Mouse (Mus musculus) thymus, adult 2 months (tissue): ENCODE results near the gene Casz1.

Source experiments
- CTCF ChIP-seq: fragments of 200-500 bp; IDR thresholded peaks from 2 replicates; pipeline ENCODE4 v1.5.1; 2012; ENCODE audit warnings: mild to moderate bottlenecking, control low read depth, low read length, moderate library complexity, borderline replicate concordance; ENCODE audit not compliant: control insufficient read depth, poor library complexity, insufficient read depth; ENCODE audit errors: extremely low read depth
- POLR2A ChIP-seq: fragments of 200-500 bp; IDR thresholded peaks from 2 replicates; pipeline ENCODE4 v1.6.1; 2012; ENCODE audit warnings: mild to moderate bottlenecking, low read length, control low read depth, moderate library complexity; ENCODE audit not compliant: control insufficient read depth, poor library complexity, insufficient read depth; ENCODE audit errors: extremely low read depth

GRCm38 (mm10) chr4:148854093-148854492, 49.9 kb downstream of the Casz1 start:
- TF ChIP-seq POLR2A: no peak
- TF ChIP-seq CTCF: no peak
